Mouse (Mus musculus) thymus, adult 2 months (tissue): ENCODE results near the gene Psmd11. TPM values are rescaled to one million over a fixed set of nuclear protein-coding genes. Genes with fewer than 3 reads are reported as not detected.

Experiments
- DNase-seq: peaks from one replicate; pipeline ENCODE4 v3.0.0; 2021
- H3K27ac ChIP-seq: fragments of 200-500 bp; 2 replicates; pipeline ENCODE4 v1.5.1; 2012; ENCODE audit warnings: low read length, control low read depth; ENCODE audit not compliant: control insufficient read depth, insufficient read depth
- H3K27me3 ChIP-seq: fragments of 200-500 bp; 2 replicates; pipeline ENCODE4 v1.6.1; 2012; ENCODE audit warnings: mild to moderate bottlenecking, low read length, moderate library complexity, mixed read lengths; ENCODE audit not compliant: control insufficient read depth, insufficient read depth
- H3K36me3 ChIP-seq: fragments of 200-500 bp; 2 replicates; pipeline ENCODE4 v1.6.1; 2012; ENCODE audit warnings: mild to moderate bottlenecking, low read length, moderate library complexity; ENCODE audit not compliant: control insufficient read depth, insufficient read depth
- H3K4me1 ChIP-seq: fragments of 200-500 bp; replicated peaks from 2 replicates; pipeline ENCODE4 v1.6.1; 2012; ENCODE audit warnings: low read length; ENCODE audit not compliant: control insufficient read depth, insufficient read depth
- H3K4me3 ChIP-seq: fragments of 200-500 bp; 2 replicates; pipeline ENCODE4 v1.5.1; 2012; ENCODE audit warnings: mild to moderate bottlenecking, low read length, control low read depth, moderate library complexity; ENCODE audit not compliant: control insufficient read depth, insufficient read depth
- CTCF ChIP-seq: fragments of 200-500 bp; IDR thresholded peaks from 2 replicates; pipeline ENCODE4 v1.5.1; 2012; ENCODE audit warnings: mild to moderate bottlenecking, control low read depth, low read length, moderate library complexity, borderline replicate concordance; ENCODE audit not compliant: control insufficient read depth, poor library complexity, insufficient read depth; ENCODE audit errors: extremely low read depth
- POLR2A ChIP-seq: fragments of 200-500 bp; IDR thresholded peaks from 2 replicates; pipeline ENCODE4 v1.6.1; 2012; ENCODE audit warnings: mild to moderate bottlenecking, low read length, control low read depth, moderate library complexity; ENCODE audit not compliant: control insufficient read depth, poor library complexity, insufficient read depth; ENCODE audit errors: extremely low read depth
- WGBS: fragments of 180-500 bp; shearing (Covaris S2); methylation state at CpG from one replicate; pipeline ENCODE4 v1.1.7; 2018; 5-methylcytosine and 5-hydroxymethylcytosine counted together
- polyA plus RNA-seq: library from polyadenylated mRNA; depleted of rRNA; stranded (reverse); fragments of >200 nt; gene quantifications from 2 replicates; pipeline ENCODE4 v1.2.3, GENCODE M21; 2012

The Psmd11 gene
- polyA plus RNA-seq, 1 experiment = 71.7 TPM

DNA sequence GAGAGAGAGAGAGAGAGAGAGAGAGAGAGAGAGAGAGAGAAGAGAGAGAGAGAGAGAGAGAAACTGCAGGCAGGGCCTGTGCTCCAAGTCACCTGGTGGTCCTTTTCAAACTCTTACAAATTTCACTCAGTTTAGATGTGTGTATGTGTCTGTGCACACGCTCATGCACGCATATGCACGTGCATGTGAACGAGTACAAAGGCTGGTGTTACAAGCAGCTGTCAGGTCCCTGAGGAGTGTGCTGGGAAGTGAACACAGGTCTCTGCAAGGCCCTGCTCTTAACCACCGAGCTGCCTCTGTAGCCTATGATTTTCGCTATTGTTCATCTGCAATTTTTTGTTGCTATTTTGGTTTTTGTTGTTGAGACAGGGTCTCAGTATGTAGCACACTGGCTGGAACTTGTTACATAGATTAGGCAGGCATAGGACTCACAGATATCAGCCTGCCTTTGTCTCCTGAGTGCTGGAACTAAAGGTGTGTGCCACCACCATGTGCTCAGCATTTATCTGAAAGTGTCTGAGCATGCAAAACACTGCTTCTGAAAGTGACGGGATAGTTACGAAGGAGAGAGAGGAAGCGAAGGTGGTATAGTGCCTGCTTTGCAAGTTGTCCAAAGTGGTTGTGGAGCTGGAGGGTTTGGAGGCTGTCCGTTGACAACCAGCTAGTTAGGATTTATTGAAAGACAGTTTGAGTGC lies 69.0 kb downstream of the Psmd11 start:
- Histone ChIP-seq H3K4me1 (no peaks in the 10 kb centered on the region; the same call in 1 of the 2 replicates), H3K36me3 (no peaks in the 10 kb centered on the region), H3K27me3 (no peaks in the 10 kb centered on the region), H3K4me3 (no peak overlapping the region), H3K27ac (no peak overlapping the region)
- TF ChIP-seq POLR2A (no peak), CTCF (no peak)
- WGBS = 96% methylated on average over 10 of the region's 10 CpGs
- DNase-seq = no peak

- Histone ChIP-seq H3K4me3 (no peak overlapping the region), H3K27ac (no peak overlapping the region), H3K27me3 (no peaks in the 10 kb centered on the region), H3K4me1 (peaks cover 2% of the 10 kb centered on the region), H3K36me3 (no peaks in the 10 kb centered on the region)
- DNase-seq = no peak
- 88% methylated on average over 11 of the region's 11 CpGs for WGBS
- TF ChIP-seq CTCF (no peak), POLR2A (no peak)
Measured at GRCm38 (mm10) chr11:80498328-80499070, 70.1 kb downstream of the Psmd11 start.

DNA sequence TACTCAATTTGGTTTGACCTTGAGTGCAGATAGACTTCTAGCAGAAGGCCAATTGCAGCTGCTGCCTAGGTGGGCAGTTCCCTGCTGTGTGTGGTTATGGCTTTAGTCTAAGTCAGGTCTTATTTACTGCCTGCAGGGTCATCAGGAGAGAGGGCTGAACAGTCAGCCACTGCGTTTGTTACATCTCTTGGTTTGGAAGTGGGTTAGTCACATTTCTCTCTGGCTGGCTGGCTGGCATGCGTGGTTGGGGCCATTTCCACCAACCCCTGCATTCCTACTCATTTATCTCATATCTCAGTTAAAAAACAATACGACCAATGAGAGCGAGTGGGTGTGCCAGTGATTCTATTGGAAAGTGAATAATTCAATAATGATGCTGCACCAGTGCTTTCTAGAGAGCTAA lies 71.1 kb downstream of the Psmd11 start:
- Histone ChIP-seq H3K4me3 (no peak overlapping the region), H3K27me3 (no peaks in the 10 kb centered on the region), H3K27ac (no peak overlapping the region), H3K36me3 (no peaks in the 10 kb centered on the region), H3K4me1 (peaks cover 13% of the 10 kb centered on the region)
- no peak for DNase-seq
- no peak for TF ChIP-seq POLR2A
- no peak for TF ChIP-seq CTCF
- WGBS = 92% methylated on average over 4 of the region's 4 CpGs

GRCm38 (mm10) chr11:80503281-80503680 lies 74.9 kb downstream of the Psmd11 start:
- TF ChIP-seq CTCF (no peak), POLR2A (no peak)

DNA sequence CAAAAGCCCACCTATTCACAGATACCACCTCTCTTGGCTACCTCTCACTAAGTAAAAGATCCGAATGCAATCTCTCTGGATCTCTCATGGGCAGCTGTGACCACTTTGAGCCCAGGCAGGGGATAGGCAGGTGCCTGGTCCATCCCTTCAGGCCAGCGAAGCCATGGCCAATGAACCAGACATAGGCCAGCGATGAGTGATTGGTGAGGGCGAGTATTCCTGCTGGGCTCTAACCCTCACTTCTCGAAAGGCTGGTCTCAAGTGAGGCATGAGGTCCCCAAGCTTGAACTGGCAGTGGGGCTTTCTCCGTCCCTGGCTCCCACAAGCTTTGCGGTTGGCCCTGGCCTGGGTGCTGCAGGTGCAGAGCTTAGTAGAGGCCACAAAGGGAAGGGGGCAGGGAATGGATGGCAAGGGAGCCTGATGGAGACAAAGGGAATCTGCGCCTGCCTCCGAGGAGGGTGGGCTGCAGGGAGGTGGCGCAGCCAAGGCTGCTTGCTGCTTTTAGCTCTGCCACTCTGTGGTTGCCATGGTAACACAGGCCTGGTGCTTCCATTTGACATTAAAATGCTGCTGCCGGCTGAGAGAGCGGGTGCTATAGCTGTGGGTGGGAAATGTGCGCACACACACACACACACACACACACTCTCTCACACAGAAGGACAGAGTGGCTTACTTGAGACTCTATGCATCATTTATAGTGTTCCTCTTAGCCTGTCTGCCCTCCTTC lies 75.5 kb downstream of the Psmd11 start:
- 39% methylated on average over 13 of the region's 13 CpGs for WGBS

More at GRCm38 (mm10) chr11:80503281-80503680, 74.9 kb downstream of the Psmd11 start:
- 95% methylated on average over 6 of the region's 6 CpGs for WGBS
- DNase-seq = no peak
- Histone ChIP-seq H3K4me3 (no peak overlapping the region), H3K36me3 (no peaks in the 10 kb centered on the region), H3K4me1 (peaks cover 42% of the 10 kb centered on the region), H3K27me3 (no peaks in the 10 kb centered on the region), H3K27ac (no peak overlapping the region)

More for the DNA sequence above, 75.5 kb downstream of the Psmd11 start:
- Histone ChIP-seq H3K27ac (peak overlapping the region; percentile 64; the same call in 1 of the 2 replicates), H3K27me3 (no peaks in the 10 kb centered on the region), H3K4me3 (no peak overlapping the region), H3K36me3 (no peaks in the 10 kb centered on the region), H3K4me1 (peaks cover 45% of the 10 kb centered on the region)
- peak; percentile 72 for DNase-seq
- TF ChIP-seq POLR2A (0 out of 2 replicates have a peak, but pooled peaks have one; percentile 22), CTCF (0 out of 2 replicates have a peak, but pooled peaks have one; percentile 15)
